Mouse (Mus musculus) cerebellum, postnatal 36 days (tissue): Measurements from ENCODE around the gene Olfr958.

ENCODE experiments used
- DNase-seq, 2 experiments: peaks; one replicate each; pipeline ENCODE4 v3.0.0; 2021 to 2022; ENCODE audit warnings: mixed read lengths in 2 of 2

Olfr958 gene

DNA sequence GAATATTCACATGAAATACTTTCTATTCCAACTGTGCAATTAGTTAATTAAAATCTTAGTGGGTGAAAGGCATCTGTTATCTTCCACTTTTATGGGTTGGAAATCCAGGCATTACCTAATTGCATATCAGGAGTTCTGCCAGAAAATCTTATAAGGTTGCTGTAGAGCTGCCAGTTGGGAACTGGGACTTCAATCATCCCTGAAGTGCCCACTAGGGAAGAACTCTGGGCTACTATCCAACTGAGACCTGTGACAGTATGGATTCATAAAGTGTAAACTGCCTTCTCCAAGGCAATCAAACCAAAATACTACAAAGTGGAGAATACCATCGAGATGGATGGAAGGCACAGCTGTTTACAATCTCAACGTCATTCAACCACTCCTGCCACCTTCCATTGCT is at the start of gene Olfr958:
Gene Olfr958, minus strand, starts transcription at position 109 of the 400 bp plus-strand sequence.
- DNase-seq, result no peak

GRCm38 (mm10) chr9:39603333-39603845 is 49.5 kb upstream of the Olfr958 start:
- DNase-seq, result no peak

- DNase-seq, result no peak
These were observed 48.9 kb upstream of the Olfr958 start for GRCm38 (mm10) chr9:39602536-39603332.

- no peak for DNase-seq
These were observed 23.2 kb upstream of the Olfr958 start for GRCm38 (mm10) chr9:39577050-39577449.

GRCm38 (mm10) chr9:39575469-39575868 is 21.6 kb upstream of the Olfr958 start, which contains the start of gene Olfr959:
Olfr959 (minus strand) TSS chr9:39575569.
- no peak for DNase-seq

- DNase-seq, result no peak
These were observed 4.4 kb upstream of the Olfr958 start for GRCm38 (mm10) chr9:39558349-39558647.

- no peak for DNase-seq
These were observed 3.9 kb upstream of the Olfr958 start for GRCm38 (mm10) chr9:39557529-39558348.

DNA sequence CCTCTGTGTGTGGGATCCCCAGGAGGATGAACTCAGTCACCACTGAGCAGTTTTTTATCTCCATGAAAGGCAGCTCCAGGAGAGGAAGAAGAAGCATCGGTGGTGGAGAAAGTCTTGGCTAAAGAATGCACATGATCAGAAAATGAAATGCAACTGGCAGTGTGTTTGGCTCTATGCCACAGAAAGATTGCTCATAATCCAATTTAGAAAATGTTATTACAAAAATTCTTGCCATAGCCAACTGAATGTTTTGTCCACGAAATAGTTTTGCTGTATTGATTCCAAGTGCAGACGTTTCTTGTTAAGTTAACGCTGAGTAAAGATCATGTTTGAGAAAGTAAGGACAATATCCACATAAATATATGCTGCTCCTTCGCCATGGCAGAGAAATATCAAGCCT is 3.0 kb downstream of the Olfr958 start:
- DNase-seq, result no peak

DNA sequence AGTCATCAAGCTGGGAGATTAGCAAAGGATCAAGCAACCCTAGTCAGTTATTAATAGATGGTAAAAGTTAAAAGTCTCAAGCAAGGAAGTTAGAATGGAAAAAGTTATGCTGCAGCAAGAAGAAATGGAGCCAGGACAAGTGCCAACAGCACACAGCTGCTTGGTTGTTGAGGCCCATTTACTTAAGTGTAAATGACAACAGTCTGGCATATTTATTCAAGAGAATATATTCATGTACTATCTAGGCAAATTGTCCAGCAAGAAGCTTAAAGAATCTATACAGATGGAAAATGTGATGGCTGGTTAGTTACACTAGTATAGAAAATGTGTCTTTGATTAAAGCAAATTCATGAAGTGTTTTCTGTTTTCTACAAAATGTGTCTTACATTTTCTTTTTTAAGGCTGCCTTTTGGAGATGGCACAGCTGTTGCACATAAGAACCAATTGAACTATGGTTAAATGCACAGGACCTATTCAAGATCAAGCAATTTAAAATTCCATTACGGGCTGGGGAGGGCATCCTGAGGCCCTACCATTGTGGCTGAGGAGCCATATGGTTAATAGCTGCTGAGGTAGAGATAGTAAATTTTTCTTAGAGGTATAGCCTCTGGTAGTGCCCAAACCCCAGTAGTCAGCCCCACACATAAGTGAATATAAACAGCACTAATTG is 30.1 kb downstream of the Olfr958 start:
- DNase-seq, result no peak

GRCm38 (mm10) chr9:39518595-39518994 is 35.3 kb downstream of the Olfr958 start:
- no peak for DNase-seq

GRCm38 (mm10) chr9:39515531-39515930 is 38.3 kb downstream of the Olfr958 start, which contains the start of gene Olfr957:
Olfr957 (minus strand) TSS chr9:39515809.
- no peak for DNase-seq

DNA sequence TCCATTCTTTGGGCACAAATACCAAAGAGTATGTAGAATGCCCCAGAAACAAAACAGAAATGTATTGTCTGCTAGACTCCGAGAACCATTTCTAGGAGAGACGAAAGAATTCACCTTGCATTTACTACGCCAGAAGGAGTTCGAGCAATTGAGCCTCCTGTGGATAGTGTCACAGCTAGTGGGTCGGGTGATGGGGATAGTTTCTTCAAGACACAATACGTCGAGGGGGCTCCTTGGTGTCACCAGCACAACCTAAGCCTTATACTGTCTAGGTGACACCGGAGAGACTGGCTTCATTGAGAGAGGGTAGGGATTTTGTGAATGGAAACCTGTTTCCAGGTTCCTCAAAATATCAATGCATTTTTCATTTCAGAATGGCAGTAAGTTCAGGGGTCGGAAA is 44.4 kb downstream of the Olfr958 start:
- no peak for DNase-seq

DNA sequence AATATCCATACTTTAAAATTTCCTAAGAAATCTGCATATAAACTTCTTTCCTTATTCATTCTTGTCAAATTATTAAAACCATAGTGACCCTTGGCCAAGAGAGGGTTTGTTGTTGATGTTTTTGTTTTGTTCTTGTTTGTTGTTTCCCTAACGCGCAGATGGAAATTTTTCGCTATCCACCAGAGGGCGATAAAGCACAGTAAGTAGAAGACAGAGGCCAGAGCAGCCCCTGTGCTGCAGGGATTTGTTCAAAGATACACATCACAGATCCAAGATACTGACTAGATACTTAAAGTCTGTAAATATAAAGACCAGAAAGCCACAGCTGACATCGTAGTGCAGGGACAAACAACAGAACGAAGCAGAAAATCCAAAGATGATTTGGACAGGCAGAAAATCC is 44.9 kb downstream of the Olfr958 start:
- DNase-seq, result peak; percentile 25 to 34
